ENCODE assay signal across 13 mouse cellular contexts in genomic region chr9:116223368-116223767, GRCm38 (mm10). TPM values are rescaled to one million over a fixed set of nuclear protein-coding genes. Genes with fewer than 3 reads are reported as not detected.
DNase-seq lines count a peak whose midpoint lies in the region; ATAC-seq and TF ChIP-seq lines count a peak whose summit lies in the region.
"Had no signal": no experiment of that assay in that cellular context is flagged by ENCODE, and none has a peak within 500 bp of the region (broad histone marks: within the 10 kb centered on the region; RNA-seq: fewer than 3 reads in every experiment).

No protein-coding gene starts in this region.

- no peak overlapping the region for H3K4me2 ChIP-seq in lung, postnatal 0 days (replicated peaks; ENCODE audit: low read depth, low read length)
- no peak overlapping the region for H3K4me2 ChIP-seq in hindbrain, embryonic 11.5 days (replicated peaks; ENCODE audit: low read depth, low read length)
- no peak overlapping the region for H3K4me2 ChIP-seq in neural tube, embryonic 15.5 days

- peaks cover 7% of the 10 kb centered on the region; the same call in 1 of the 2 replicates for H3K4me1 ChIP-seq in lung, postnatal 0 days (ENCODE audit: insufficient read depth, low read depth, low read length)
- no peaks in the 10 kb centered on the region for H3K4me1 ChIP-seq in hindbrain, embryonic 11.5 days (replicated peaks; ENCODE audit: control insufficient read depth, insufficient read depth, low read length)
- H3K4me1 ChIP-seq in neural tube, embryonic 15.5 days = peaks cover 4% of the 10 kb centered on the region; the same call in 1 of the 2 replicates

- H3K9me3 ChIP-seq in lung, postnatal 0 days (ENCODE audit: low read length) = no peaks in the 10 kb centered on the region
- H3K9me3 ChIP-seq in hindbrain, embryonic 11.5 days (ENCODE audit: control insufficient read depth, low read length) = no peaks in the 10 kb centered on the region
- H3K9me3 ChIP-seq in neural tube, embryonic 15.5 days (replicated peaks) = no peaks in the 10 kb centered on the region

- TF ChIP-seq EP300 in lung, postnatal 0 days (IDR thresholded peaks at IDR 0.05) = peak; percentile 55; the same call in 1 of the 2 replicates

- TF ChIP-seq CTCF in lung, postnatal 0 days (IDR thresholded peaks at IDR 0.05) = no peak

- H3K27me3 ChIP-seq in lung, postnatal 0 days (replicated peaks; ENCODE audit: insufficient read depth, low read length) = no peaks in the 10 kb centered on the region
- no peaks in the 10 kb centered on the region for H3K27me3 ChIP-seq in hindbrain, embryonic 11.5 days (ENCODE audit: control insufficient read depth, insufficient read depth, low read length)
- no peaks in the 10 kb centered on the region for H3K27me3 ChIP-seq in neural tube, embryonic 15.5 days (replicated peaks)

- intact Hi-C loops in gastrocnemius, postnatal 14 days (cut with DNase I; ENCODE audit: low total_unique reads) = no loop called here

- 36% methylated on average over 6 of the region's 6 CpGs for WGBS in lung, postnatal 0 days
- 83% methylated on average over 6 of the region's 6 CpGs for WGBS in hindbrain, embryonic 11.5 days
- 88% methylated on average over 6 of the region's 6 CpGs for WGBS in neural tube, embryonic 15.5 days

- H3K36me3 ChIP-seq in lung, postnatal 0 days (ENCODE audit: insufficient read depth, low read length) = no peaks in the 10 kb centered on the region
- no peaks in the 10 kb centered on the region for H3K36me3 ChIP-seq in hindbrain, embryonic 11.5 days (ENCODE audit: control insufficient read depth, insufficient read depth, low read length)
- no peaks in the 10 kb centered on the region for H3K36me3 ChIP-seq in neural tube, embryonic 15.5 days

- ATAC-seq in lung, postnatal 0 days = peak; percentile 92
- ATAC-seq in hindbrain, embryonic 11.5 days (ENCODE audit: low FRiP score) = no peak
- ATAC-seq in neural tube, embryonic 15.5 days (ENCODE audit: low FRiP score) = no peak

- H3K9ac ChIP-seq in lung, postnatal 0 days (replicated peaks; ENCODE audit: low read depth) = no peak overlapping the region
- no peak overlapping the region for H3K9ac ChIP-seq in hindbrain, embryonic 11.5 days (ENCODE audit: low read depth, low read length)
- no peak overlapping the region for H3K9ac ChIP-seq in neural tube, embryonic 15.5 days (replicated peaks)

- H3K4me3 ChIP-seq in lung, postnatal 0 days (ENCODE audit: low read depth, low read length) = no peak overlapping the region
- H3K4me3 ChIP-seq in hindbrain, embryonic 11.5 days (ENCODE audit: low read depth, low read length) = no peak overlapping the region
- no peak overlapping the region for H3K4me3 ChIP-seq in neural tube, embryonic 15.5 days (replicated peaks)
- H3K4me3 ChIP-seq: erythroblast, embryonic 14.5 days had no signal

- DNase-seq in 3134 (ENCODE audit: extremely low read depth, insufficient read length, low spot score) (peak; percentile 51), 3T3-L1 (ENCODE audit: low read depth, low spot score) (peak; percentile 25)
- DNase-seq in brain, adult 2 months (ENCODE audit: low read depth, low spot score) = peak; percentile 69
- peak; percentile 97 for DNase-seq in lung, postnatal 0 days (ENCODE audit: low spot score)
- DNase-seq in gastrocnemius, postnatal 14 days = no peak
- no peak for DNase-seq in hindbrain, embryonic 11.5 days (ENCODE audit: low spot score)
- no peak for DNase-seq in gastrocnemius, postnatal 25 days
- DNase-seq: cerebellum, postnatal 10 days; gastrocnemius, postnatal 10 days; kidney, adult 11 months; left cerebral cortex, postnatal 4 days had no signal

- H3K27ac ChIP-seq in lung, postnatal 0 days (ENCODE audit: low read length) = peak overlapping the region; percentile 65
- no peak overlapping the region for H3K27ac ChIP-seq in hindbrain, embryonic 11.5 days (ENCODE audit: low read depth, low read length)
- H3K27ac ChIP-seq in neural tube, embryonic 15.5 days (replicated peaks) = no peak overlapping the region

RNA-seq across cellular contexts. Expression of gene Tgfbr2, which starts 48.2 kb away (rescaled TPM):
- 62.2 and 68.0 TPM in 2 replicates for polyA plus RNA-seq in lung, postnatal 0 days (2015; fragmentation: Nextera tagmentation; extraction: Ambion mirVana)
- total RNA-seq in gastrocnemius, postnatal 14 days (2021) = 10 to 100 TPM; 29.9 to 36.5 TPM
- 8.8 and 10.9 TPM in 2 replicates for polyA plus RNA-seq in hindbrain, embryonic 11.5 days (2014; fragmentation: Nextera tagmentation; extraction: Ambion mirVana)
- total RNA-seq in gastrocnemius, postnatal 25 days (2021) = 10 to 100 TPM; 18.8 to 20.3 TPM
- polyA plus RNA-seq in neural tube, embryonic 15.5 days (2015; fragmentation: Nextera tagmentation; extraction: Ambion mirVana) = 7.2 and 13.3 TPM in 2 replicates

Comparison
In these comparisons a context has a peak if more than half of its experiments do, and no peak if none do; other contexts are left out.
1. DNase-seq: peak in 3134 (single experiment), 3T3-L1 (single experiment), brain, adult 2 months (single experiment) and lung, postnatal 0 days (single experiment); none in gastrocnemius, postnatal 14 days (single experiment), hindbrain, embryonic 11.5 days (single experiment) and gastrocnemius, postnatal 25 days (single experiment).